Mouse (Mus musculus) G1E (cell line): ENCODE data around the gene B3gnt6. TPM values are rescaled to one million over a fixed set of nuclear protein-coding genes. Genes with fewer than 3 reads are reported as not detected.

ENCODE experiments used
- ATAC-seq: 2 replicates; pipeline ENCODE4 v1.8.0; 2016; ENCODE audit warnings: mild to moderate bottlenecking; ENCODE audit not compliant: insufficient number of reproducible peaks, poor library complexity, low FRiP score, severe bottlenecking; ENCODE audit errors: extremely low read depth
- DNase-seq: peaks from one replicate; pipeline ENCODE4 v3.0.0; 2012; ENCODE audit warnings: low spot score
- H3K27me3 ChIP-seq: 2 replicates; pipeline ENCODE4 v1.6.1; 2012; ENCODE audit warnings: mild to moderate bottlenecking, low read length, inconsistent platforms; ENCODE audit not compliant: insufficient read depth
- H3K36me3 ChIP-seq: replicated peaks from 2 replicates; pipeline ENCODE3; 2012; ENCODE audit warnings: mild to moderate bottlenecking, inconsistent platforms
- H3K4me1 ChIP-seq: 2 replicates; pipeline ENCODE4 v1.6.1; 2012; ENCODE audit warnings: low read depth, low read length, inconsistent platforms, mixed read lengths; ENCODE audit not compliant: insufficient read depth
- H3K4me3 ChIP-seq: 2 replicates; pipeline ENCODE4 v1.5.1; 2012; ENCODE audit warnings: low read depth, mild to moderate bottlenecking, inconsistent platforms, low read length, moderate library complexity, mixed read lengths
- H3K9me3 ChIP-seq: replicated peaks from 2 replicates; pipeline ENCODE4 v1.6.1; 2012; ENCODE audit warnings: inconsistent platforms
- CTCF ChIP-seq: IDR thresholded peaks from 2 replicates; pipeline ENCODE4 v1.5.1; 2012; ENCODE audit warnings: low read depth, low read length, inconsistent platforms, mixed read lengths
- GATA1 ChIP-seq: IDR thresholded peaks from 2 replicates; pipeline ENCODE4 v1.6.1; 2012; ENCODE audit warnings: borderline replicate concordance, low read length, inconsistent platforms, mixed read lengths
- GATA2 ChIP-seq: IDR thresholded peaks from 2 replicates; pipeline ENCODE4 v1.6.1; 2012; ENCODE audit warnings: low read depth, low read length, inconsistent platforms, borderline replicate concordance
- POLR2AphosphoS5 ChIP-seq: IDR thresholded peaks from 2 replicates; pipeline ENCODE4 v1.6.1; 2012; ENCODE audit warnings: low read depth, low read length, inconsistent platforms; ENCODE audit not compliant: insufficient replicate concordance
- TAL1 ChIP-seq: conservative IDR thresholded peaks from 2 replicates; pipeline ENCODE4 v1.6.1; 2012; ENCODE audit warnings: low read depth, low read length, inconsistent platforms, mixed read lengths
- polyA plus RNA-seq: library from polyadenylated mRNA; stranded (reverse); fragments of >175 nt; gene quantifications from 2 replicates; pipeline ENCODE4 v1.2.3, GENCODE M21; 2012
- total RNA-seq, 2 experiments: library from RNA; stranded (forward) in 1 of 2; stranded (reverse) in 1 of 2; fragments of 200-1000 nt in 1 of 2; fragments of >200 nt in 1 of 2; fragmentation: Nextera tagmentation in 1 of 2; gene quantifications; 2 replicates each; pipeline ENCODE4 v1.2.3; 2014 to 2017

B3gnt6 gene
- total and polyA plus RNA-seq, 3 experiments, result 0.03 to 0.11 TPM; not detected in 1

DNA sequence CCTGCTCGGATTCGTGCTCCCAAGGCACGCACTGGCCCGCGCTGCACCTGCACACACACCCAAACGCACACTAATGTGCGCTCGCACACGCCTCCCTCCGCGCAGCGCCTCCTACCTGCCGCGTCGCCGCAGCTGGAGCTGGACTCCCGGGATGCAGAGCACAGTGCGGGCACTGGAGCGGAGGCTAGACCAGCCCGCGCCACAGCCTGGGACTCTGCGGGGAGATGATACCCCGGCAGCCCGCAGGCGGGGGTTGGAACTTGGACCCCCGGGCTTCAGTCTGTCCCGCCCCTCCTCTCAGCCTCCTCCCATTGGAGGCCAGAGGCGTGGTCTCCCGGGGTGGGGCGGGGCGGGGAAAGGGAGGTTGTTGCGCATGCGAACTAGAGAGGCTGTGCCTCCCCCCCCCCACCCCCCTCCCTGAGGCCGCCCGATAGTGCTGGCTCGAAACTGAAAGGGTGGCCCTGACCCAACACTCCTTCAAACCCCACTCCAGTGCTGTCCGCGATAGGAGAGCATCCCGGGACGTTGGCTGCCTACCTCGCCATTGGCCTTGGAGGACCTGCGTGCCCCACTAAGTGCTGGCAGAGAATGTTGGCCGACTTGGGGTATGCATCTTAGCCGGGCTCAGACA lies 21.2 kb downstream of the B3gnt6 start, which contains the start of gene Capn5:
Capn5 (minus strand) TSS at position 346 of the 631 bp plus-strand sequence.
- Histone ChIP-seq H3K27me3 (peaks cover 52% of the 10 kb centered on the region), H3K4me3 (peak within 1 kb of the TSS; percentile 74), H3K9me3 (no peaks in the 10 kb centered on the region), H3K4me1 (peaks cover 16% of the 10 kb centered on the region), H3K36me3 (no peaks in the 10 kb centered on the region)
- TF ChIP-seq TAL1 (no peak), CTCF (no peak), GATA2 (no peak), GATA1 (no peak), POLR2AphosphoS5 (no peak)
- no peak for ATAC-seq
- DNase-seq, result peak; percentile 45

- Histone ChIP-seq H3K9me3 (no peaks in the 10 kb centered on the region), H3K36me3 (no peaks in the 10 kb centered on the region), H3K4me3 (peak overlapping the region; percentile 74), H3K27me3 (peaks cover 53% of the 10 kb centered on the region), H3K4me1 (peaks cover 16% of the 10 kb centered on the region)
- ATAC-seq (no peak), DNase-seq (no peak)
- TF ChIP-seq POLR2AphosphoS5 (no peak), CTCF (no peak), GATA1 (no peak), TAL1 (no peak), GATA2 (no peak)
Measured at GRCm38 (mm10) chr7:98177566-98177928, 21.7 kb downstream of the B3gnt6 start.

GRCm38 (mm10) chr7:98177071-98177485 lies 22.2 kb downstream of the B3gnt6 start:
- no peak overlapping the region for H3K4me3 ChIP-seq
- H3K4me1 ChIP-seq, result peaks cover 16% of the 10 kb centered on the region

DNA sequence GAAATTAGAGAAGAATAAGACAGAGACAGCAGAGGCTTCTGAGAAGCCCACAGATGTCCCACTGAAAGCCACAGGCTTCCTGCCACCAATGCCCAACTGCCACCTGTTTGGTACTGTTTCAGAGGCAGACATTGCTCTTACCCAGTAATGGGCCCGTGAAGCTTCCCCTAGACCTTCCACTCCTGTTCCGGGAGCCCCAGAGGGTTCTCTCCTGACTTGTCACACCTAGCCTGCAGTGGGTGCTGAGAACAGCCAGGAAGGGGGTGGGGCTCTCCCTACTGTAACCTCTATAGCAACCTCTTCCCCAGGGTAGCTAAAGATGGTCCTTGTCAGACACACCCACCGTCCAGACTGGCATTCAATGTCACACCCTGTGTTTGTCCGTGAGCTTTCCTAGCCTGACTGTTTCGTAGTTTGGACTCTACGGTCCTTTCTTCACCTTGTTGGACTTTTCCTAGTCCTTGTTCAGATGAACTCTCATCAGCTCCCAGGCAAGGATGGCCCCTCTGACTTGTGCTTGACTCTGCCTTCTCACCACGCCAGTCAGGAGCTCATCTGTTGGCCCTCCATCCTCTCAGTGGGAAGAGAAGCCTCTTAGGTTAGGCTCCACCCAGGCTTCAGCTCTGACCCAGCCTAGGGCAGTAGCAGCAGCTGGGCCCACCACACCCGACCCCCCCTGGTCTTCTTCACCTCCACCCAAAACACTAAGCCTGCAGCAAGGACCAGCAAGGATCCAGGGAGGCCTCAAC lies 22.8 kb downstream of the B3gnt6 start:
- H3K27me3 ChIP-seq, result peaks cover 55% of the 10 kb centered on the region
- no peak for TF ChIP-seq GATA1
- no peak for TF ChIP-seq TAL1
- no peak for TF ChIP-seq CTCF
- TF ChIP-seq POLR2AphosphoS5, result no peak
- no peak for TF ChIP-seq GATA2
- ATAC-seq (no peak), DNase-seq (no peak)
- H3K36me3 ChIP-seq, result no peaks in the 10 kb centered on the region
- no peaks in the 10 kb centered on the region for H3K9me3 ChIP-seq
- peaks cover 16% of the 10 kb centered on the region for H3K4me1 ChIP-seq
- H3K4me3 ChIP-seq, result no peak overlapping the region

More at GRCm38 (mm10) chr7:98177071-98177485, 22.2 kb downstream of the B3gnt6 start:
- H3K9me3 ChIP-seq, result no peaks in the 10 kb centered on the region
- no peaks in the 10 kb centered on the region for H3K36me3 ChIP-seq
- TF ChIP-seq GATA2, result no peak
- DNase-seq, result no peak
- peaks cover 55% of the 10 kb centered on the region for H3K27me3 ChIP-seq
- no peak for ATAC-seq

DNA sequence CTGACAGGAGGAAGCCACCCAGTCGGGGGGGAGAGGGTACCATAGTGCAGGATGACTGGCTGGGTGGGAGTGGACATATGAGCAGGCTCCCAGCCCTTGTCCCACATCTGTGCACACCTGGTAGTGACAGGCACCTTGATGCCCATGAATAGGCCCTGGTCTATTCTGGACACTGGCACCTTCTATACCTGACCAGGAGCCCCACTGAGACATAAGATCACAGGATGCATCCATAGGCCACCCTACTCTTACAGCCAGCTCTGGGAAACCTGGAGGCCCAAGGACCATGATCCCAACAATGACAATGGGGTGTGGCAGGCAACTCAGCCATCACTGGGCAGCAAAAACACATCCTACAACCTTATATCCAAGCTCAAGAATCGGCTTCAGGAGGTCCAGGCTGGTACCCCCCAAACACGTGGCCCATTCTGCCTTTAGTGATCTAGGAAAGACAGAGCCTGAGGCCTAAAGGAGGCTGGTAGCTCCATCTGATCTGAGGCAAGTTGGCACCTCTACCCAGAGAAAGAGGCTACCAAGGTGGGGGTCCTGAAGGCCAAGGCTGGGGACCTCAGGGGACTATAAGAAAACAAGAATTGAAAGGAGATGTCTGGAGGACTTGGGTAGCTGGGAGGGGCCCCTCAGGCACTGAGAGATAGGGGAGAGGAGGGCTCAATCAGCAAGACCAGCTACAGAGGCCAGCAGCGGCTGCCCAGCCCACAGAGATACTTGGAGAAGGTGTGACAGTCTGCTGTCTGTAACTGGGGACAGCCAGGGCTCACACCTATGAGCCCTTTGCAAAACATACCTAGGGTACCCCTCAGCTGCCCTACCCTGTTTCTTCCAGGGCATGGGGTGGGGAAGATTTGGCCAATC lies 24.2 kb downstream of the B3gnt6 start:
- no peaks in the 10 kb centered on the region for H3K9me3 ChIP-seq
- TF ChIP-seq GATA1 (no peak), GATA2 (no peak), TAL1 (no peak), POLR2AphosphoS5 (no peak), CTCF (no peak)
- ATAC-seq, result no peak
- peaks cover 58% of the 10 kb centered on the region for H3K27me3 ChIP-seq
- H3K4me3 ChIP-seq, result no peak overlapping the region
- DNase-seq, result no peak
- H3K36me3 ChIP-seq, result no peaks in the 10 kb centered on the region
- H3K4me1 ChIP-seq, result peaks cover 16% of the 10 kb centered on the region

- Histone ChIP-seq H3K27me3 (peaks cover 43% of the 10 kb centered on the region), H3K36me3 (no peaks in the 10 kb centered on the region), H3K4me1 (peaks cover 16% of the 10 kb centered on the region), H3K9me3 (no peaks in the 10 kb centered on the region), H3K4me3 (no peak overlapping the region)
- ATAC-seq (no peak), DNase-seq (no peak)
- TF ChIP-seq GATA2 (no peak), GATA1 (no peak), TAL1 (no peak), CTCF (no peak), POLR2AphosphoS5 (no peak)
Measured at GRCm38 (mm10) chr7:98173408-98173807, 25.9 kb downstream of the B3gnt6 start.
